Mouse (Mus musculus): ENCODE measurements around the gene Plxdc2. TPM values are rescaled to one million over a fixed set of nuclear protein-coding genes. Genes with fewer than 3 reads are reported as not detected.

Gene Plxdc2
- total RNA-seq (2015; ENCODE audit: low replicate concordance): 0.42 TPM in 1 of 2 replicates, not detected in the other
- 0.34 and 1.4 TPM in 2 replicates for total RNA-seq (2017; ENCODE audit: low replicate concordance)

- no peak for ATAC-seq (replicated peaks; ENCODE audit: low FRiP score, poor library complexity, severe bottlenecking)
Measured at GRCm38 (mm10) chr2:16356106-16356818, at the start of gene Plxdc2. Gene Plxdc2 (plus strand): TSS chr2:16356304.

GRCm38 (mm10) chr2:16310387-16310786 is 45.7 kb upstream of the Plxdc2 start:
- ATAC-seq (replicated peaks; ENCODE audit: low FRiP score, poor library complexity, severe bottlenecking): no peak

GRCm38 (mm10) chr2:16312400-16313070 is 43.6 kb upstream of the Plxdc2 start:
- no peak for ATAC-seq (replicated peaks; ENCODE audit: low FRiP score, poor library complexity, severe bottlenecking)

GRCm38 (mm10) chr2:16335194-16335781 is 20.8 kb upstream of the Plxdc2 start:
- ATAC-seq (replicated peaks; ENCODE audit: low FRiP score, poor library complexity, severe bottlenecking): no peak

- no peak for ATAC-seq (replicated peaks; ENCODE audit: low FRiP score, poor library complexity, severe bottlenecking)
Measured at GRCm38 (mm10) chr2:16344564-16344963, 11.5 kb upstream of the Plxdc2 start.

- no peak for ATAC-seq (replicated peaks; ENCODE audit: low FRiP score, poor library complexity, severe bottlenecking)
Measured at GRCm38 (mm10) chr2:16351106-16351505, 5.0 kb upstream of the Plxdc2 start.

- ATAC-seq (replicated peaks; ENCODE audit: low FRiP score, poor library complexity, severe bottlenecking): no peak
Measured at GRCm38 (mm10) chr2:16355611-16356105, 446 bp upstream of the Plxdc2 start.

- no peak for ATAC-seq (replicated peaks; ENCODE audit: low FRiP score, poor library complexity, severe bottlenecking)
Measured at GRCm38 (mm10) chr2:16356921-16357837, 1.1 kb downstream of the Plxdc2 start.

- ATAC-seq (replicated peaks; ENCODE audit: low FRiP score, poor library complexity, severe bottlenecking): no peak
Measured at GRCm38 (mm10) chr2:16357946-16358345, 1.8 kb downstream of the Plxdc2 start.

GRCm38 (mm10) chr2:16359341-16359928 is 3.3 kb downstream of the Plxdc2 start:
- ATAC-seq (replicated peaks; ENCODE audit: low FRiP score, poor library complexity, severe bottlenecking): no peak

- no peak for ATAC-seq (replicated peaks; ENCODE audit: low FRiP score, poor library complexity, severe bottlenecking)
Measured at GRCm38 (mm10) chr2:16364749-16365148, 8.6 kb downstream of the Plxdc2 start.

- no peak for ATAC-seq (replicated peaks; ENCODE audit: low FRiP score, poor library complexity, severe bottlenecking)
Measured at GRCm38 (mm10) chr2:16365830-16366401, 9.8 kb downstream of the Plxdc2 start.

GRCm38 (mm10) chr2:16370419-16370818 is 14.3 kb downstream of the Plxdc2 start:
- no peak for ATAC-seq (replicated peaks; ENCODE audit: low FRiP score, poor library complexity, severe bottlenecking)

- no peak for ATAC-seq (replicated peaks; ENCODE audit: low FRiP score, poor library complexity, severe bottlenecking)
Measured at GRCm38 (mm10) chr2:16374288-16374687, 18.2 kb downstream of the Plxdc2 start.

- ATAC-seq (replicated peaks; ENCODE audit: low FRiP score, poor library complexity, severe bottlenecking): no peak
Measured at GRCm38 (mm10) chr2:16386206-16386605, 30.1 kb downstream of the Plxdc2 start.

- ATAC-seq (replicated peaks; ENCODE audit: low FRiP score, poor library complexity, severe bottlenecking): no peak
Measured at GRCm38 (mm10) chr2:16386692-16387091, 30.6 kb downstream of the Plxdc2 start.

GRCm38 (mm10) chr2:16387787-16388186 is 31.7 kb downstream of the Plxdc2 start:
- no peak for ATAC-seq (replicated peaks; ENCODE audit: low FRiP score, poor library complexity, severe bottlenecking)

- no peak for ATAC-seq (replicated peaks; ENCODE audit: low FRiP score, poor library complexity, severe bottlenecking)
Measured at GRCm38 (mm10) chr2:16397501-16397900, 41.4 kb downstream of the Plxdc2 start.

GRCm38 (mm10) chr2:16398006-16398405 is 41.9 kb downstream of the Plxdc2 start:
- ATAC-seq (replicated peaks; ENCODE audit: low FRiP score, poor library complexity, severe bottlenecking): no peak

Data from erythroblast, adult 5-6 weeks (primary cell).